Mouse (Mus musculus): ENCODE results near the gene Cdk5. TPM values are rescaled to one million over a fixed set of nuclear protein-coding genes. Genes with fewer than 3 reads are reported as not detected.

Cdk5 gene
- polyA plus RNA-seq, 1 experiment: 76.7 TPM

- TF ChIP-seq CTCF (IDR thresholded peaks at IDR 0.05; ENCODE audit: borderline replicate concordance, insufficient read depth, low read length): no peak
- no peak overlapping the region for H3K27ac ChIP-seq (ENCODE audit: insufficient read depth, low read length)
- H3K4me1 ChIP-seq (ENCODE audit: control insufficient read depth, insufficient read depth, low read length): no peaks in the 10 kb centered on the region
- no peak overlapping the region for H3K4me3 ChIP-seq (ENCODE audit: insufficient read depth, low read length)
Measured at GRCm38 (mm10) chr5:24420381-24420780, 2.9 kb downstream of the Cdk5 start.

GRCm38 (mm10) chr5:24417587-24417986, 5.7 kb downstream of the Cdk5 start:
- no peak for TF ChIP-seq POLR2A (IDR thresholded peaks at IDR 0.05; ENCODE audit: low read depth, low read length)
- Histone ChIP-seq H3K4me3 (ENCODE audit: insufficient read depth, low read length) (no peak overlapping the region), H3K4me1 (ENCODE audit: control insufficient read depth, insufficient read depth, low read length) (no peaks in the 10 kb centered on the region), H3K27ac (ENCODE audit: insufficient read depth, low read length) (no peak overlapping the region)

GRCm38 (mm10) chr5:24416222-24416736, 7.1 kb downstream of the Cdk5 start:
- Histone ChIP-seq H3K4me3 (ENCODE audit: insufficient read depth, low read length) (no peak overlapping the region), H3K4me1 (ENCODE audit: control insufficient read depth, insufficient read depth, low read length) (no peaks in the 10 kb centered on the region), H3K27ac (ENCODE audit: insufficient read depth, low read length) (no peak overlapping the region)
- no peak for TF ChIP-seq CTCF (IDR thresholded peaks at IDR 0.05; ENCODE audit: borderline replicate concordance, insufficient read depth, low read length)
- 0 out of 2 replicates have a peak, but pooled peaks have one; percentile 17 for TF ChIP-seq POLR2A (IDR thresholded peaks at IDR 0.05; ENCODE audit: low read depth, low read length)

- no peaks in the 10 kb centered on the region for H3K4me1 ChIP-seq (ENCODE audit: control insufficient read depth, insufficient read depth, low read length)
- no peak overlapping the region for H3K4me3 ChIP-seq (ENCODE audit: insufficient read depth, low read length)
- H3K27ac ChIP-seq (ENCODE audit: insufficient read depth, low read length): no peak overlapping the region
- TF ChIP-seq CTCF (IDR thresholded peaks at IDR 0.05; ENCODE audit: borderline replicate concordance, insufficient read depth, low read length) (no peak), POLR2A (IDR thresholded peaks at IDR 0.05; ENCODE audit: low read depth, low read length) (no peak)
Measured at GRCm38 (mm10) chr5:24413938-24414337, 9.4 kb downstream of the Cdk5 start.

GRCm38 (mm10) chr5:24413042-24413693, 10.2 kb downstream of the Cdk5 start, which contains the start of gene Asic3:
Gene Asic3, plus strand, starts transcription at chr5:24413392.
- Histone ChIP-seq H3K4me3 (ENCODE audit: insufficient read depth, low read length) (no peak within 1 kb of the TSS), H3K4me1 (ENCODE audit: control insufficient read depth, insufficient read depth, low read length) (no peaks in the 10 kb centered on the region), H3K27ac (ENCODE audit: insufficient read depth, low read length) (no peak within 1 kb of the TSS)
- TF ChIP-seq CTCF (IDR thresholded peaks at IDR 0.05; ENCODE audit: borderline replicate concordance, insufficient read depth, low read length) (no peak), POLR2A (IDR thresholded peaks at IDR 0.05; ENCODE audit: low read depth, low read length) (no peak)

GRCm38 (mm10) chr5:24412063-24412462, 11.3 kb downstream of the Cdk5 start:
- H3K4me1 ChIP-seq (ENCODE audit: control insufficient read depth, insufficient read depth, low read length): no peaks in the 10 kb centered on the region
- no peak overlapping the region for H3K27ac ChIP-seq (ENCODE audit: insufficient read depth, low read length)
- no peak for TF ChIP-seq CTCF (IDR thresholded peaks at IDR 0.05; ENCODE audit: borderline replicate concordance, insufficient read depth, low read length)
- no peak for TF ChIP-seq POLR2A (IDR thresholded peaks at IDR 0.05; ENCODE audit: low read depth, low read length)
- H3K4me3 ChIP-seq (ENCODE audit: insufficient read depth, low read length): no peak overlapping the region

- no peaks in the 10 kb centered on the region; the same call in 1 of the 2 replicates for H3K4me1 ChIP-seq (ENCODE audit: control insufficient read depth, insufficient read depth, low read length)
- no peak overlapping the region for H3K4me3 ChIP-seq (ENCODE audit: insufficient read depth, low read length)
- H3K27ac ChIP-seq (ENCODE audit: insufficient read depth, low read length): no peak overlapping the region
- TF ChIP-seq CTCF (IDR thresholded peaks at IDR 0.05; ENCODE audit: borderline replicate concordance, insufficient read depth, low read length) (no peak), POLR2A (IDR thresholded peaks at IDR 0.05; ENCODE audit: low read depth, low read length) (no peak)
Measured at GRCm38 (mm10) chr5:24409466-24409865, 13.9 kb downstream of the Cdk5 start.

GRCm38 (mm10) chr5:24408651-24409050, 14.7 kb downstream of the Cdk5 start:
- Histone ChIP-seq H3K4me1 (ENCODE audit: control insufficient read depth, insufficient read depth, low read length) (no peaks in the 10 kb centered on the region; the same call in 1 of the 2 replicates), H3K4me3 (ENCODE audit: insufficient read depth, low read length) (no peak overlapping the region), H3K27ac (ENCODE audit: insufficient read depth, low read length) (no peak overlapping the region)
- TF ChIP-seq CTCF (IDR thresholded peaks at IDR 0.05; ENCODE audit: borderline replicate concordance, insufficient read depth, low read length) (no peak), POLR2A (IDR thresholded peaks at IDR 0.05; ENCODE audit: low read depth, low read length) (no peak)

GRCm38 (mm10) chr5:24405389-24405876, 17.9 kb downstream of the Cdk5 start:
- no peak overlapping the region for H3K4me3 ChIP-seq (ENCODE audit: insufficient read depth, low read length)
- TF ChIP-seq POLR2A (IDR thresholded peaks at IDR 0.05; ENCODE audit: low read depth, low read length) (no peak), CTCF (IDR thresholded peaks at IDR 0.05; ENCODE audit: borderline replicate concordance, insufficient read depth, low read length) (no peak)
- no peaks in the 10 kb centered on the region; the same call in 1 of the 2 replicates for H3K4me1 ChIP-seq (ENCODE audit: control insufficient read depth, insufficient read depth, low read length)
- peak overlapping the region; percentile 45 for H3K27ac ChIP-seq (ENCODE audit: insufficient read depth, low read length)

GRCm38 (mm10) chr5:24404594-24405360, 18.6 kb downstream of the Cdk5 start:
- no peak overlapping the region for H3K4me3 ChIP-seq (ENCODE audit: insufficient read depth, low read length)
- TF ChIP-seq POLR2A (IDR thresholded peaks at IDR 0.05; ENCODE audit: low read depth, low read length) (no peak), CTCF (IDR thresholded peaks at IDR 0.05; ENCODE audit: borderline replicate concordance, insufficient read depth, low read length) (no peak)
- no peaks in the 10 kb centered on the region; the same call in 1 of the 2 replicates for H3K4me1 ChIP-seq (ENCODE audit: control insufficient read depth, insufficient read depth, low read length)
- peak overlapping the region; percentile 45; the same call in 1 of the 2 replicates for H3K27ac ChIP-seq (ENCODE audit: insufficient read depth, low read length)
